Mouse (Mus musculus) heart, embryonic 13.5 days (tissue): Measurements from ENCODE around the gene Grk3. TPM values are rescaled to one million over a fixed set of nuclear protein-coding genes. Genes with fewer than 3 reads are reported as not detected.

Source experiments
- polyA plus RNA-seq: library from polyadenylated mRNA; unstranded; fragments of >200 nt; fragmentation: Nextera tagmentation; extraction: Ambion mirVana; gene quantifications from 2 replicates; pipeline ENCODE4 v1.2.1, GENCODE M21; 2015

The Grk3 gene
- polyA plus RNA-seq, 1 experiment from 2014 or later, result 12.3 TPM

Other genes with a start within 250 kb of the Grk3 start
- gene Myo18b, start 119.4 kb downstream of the Grk3 start, polyA plus RNA-seq, result 17.1 and 17.7 TPM in 2 replicates
- gene Crybb2, start 54.3 kb upstream of the Grk3 start, polyA plus RNA-seq, result not detected in 2 replicates
- 0.86 and 0.93 TPM in 2 replicates for gene Crybb3, start 65.8 kb upstream of the Grk3 start, polyA plus RNA-seq
- gene 2900026A02Rik, start 205.4 kb upstream of the Grk3 start, polyA plus RNA-seq, result 14.4 and 14.8 TPM in 2 replicates
- not detected in 2 replicates for gene Tmem211, start 211.1 kb upstream of the Grk3 start, polyA plus RNA-seq